In the genomic region with DNA sequence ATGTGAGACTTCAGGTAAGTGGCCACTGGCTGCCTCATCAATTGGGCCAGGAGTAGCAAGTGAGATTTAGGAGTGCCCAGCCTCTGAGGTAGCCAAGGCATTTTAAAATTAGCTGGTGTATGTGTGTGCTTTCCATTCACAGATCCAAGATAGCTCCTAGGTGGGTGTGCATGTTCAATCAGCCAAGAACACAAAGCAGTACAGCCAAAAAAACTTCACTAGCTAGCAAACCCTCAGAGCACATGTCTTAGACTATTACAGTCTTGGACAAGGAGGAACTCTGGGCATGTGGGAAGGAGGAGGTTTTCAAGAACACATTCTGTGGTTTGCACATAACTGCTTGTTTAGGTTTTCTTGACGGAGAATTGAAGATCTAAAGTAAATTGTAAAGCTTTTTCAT, we compare ENCODE assay signal across 22 mouse cellular contexts. TPM values are rescaled to one million over a fixed set of nuclear protein-coding genes. Genes with fewer than 3 reads are reported as not detected.
DNase-seq lines count a peak whose midpoint lies in the region; ATAC-seq and TF ChIP-seq lines count a peak whose summit lies in the region.
"Had no signal": no experiment of that assay in that cellular context is flagged by ENCODE, and none has a peak within 500 bp of the region (broad histone marks: within the 10 kb centered on the region; RNA-seq: fewer than 3 reads in every experiment).

No protein-coding gene starts in this region.

- 0 out of 2 replicates have a peak overlapping the region, but pooled peaks have one; percentile 4 for H3K27ac ChIP-seq in bone marrow macrophage, adult 2 months (ENCODE audit: insufficient read depth, low read depth, low read length)
- H3K27ac ChIP-seq in midbrain, embryonic 16.5 days (ENCODE audit: low read length) = no peak overlapping the region
- H3K27ac ChIP-seq: embryonic facial prominence, embryonic 12.5 days; gastrocnemius, adult 2 months; heart, embryonic 10.5 days; liver, embryonic 14.5 days; midbrain, embryonic 13.5 days; neural tube, embryonic 15.5 days had no signal

- WGBS in midbrain, embryonic 16.5 days = 81% methylated on average over 1 of the region's 1 CpGs

- H3K36me3 ChIP-seq in midbrain, embryonic 16.5 days (ENCODE audit: control insufficient read depth, insufficient read depth, low read length) = no peaks in the 10 kb centered on the region
- H3K36me3 ChIP-seq: embryonic facial prominence, embryonic 12.5 days; heart, embryonic 10.5 days; midbrain, embryonic 13.5 days; neural tube, embryonic 15.5 days had no signal

- peak; percentile 22 to 59 for DNase-seq in layer of hippocampus, adult 18-20 months (ENCODE audit: low spot score in 2 of 2)
- no peak for DNase-seq in layer of hippocampus, adult 9-10 months (ENCODE audit: low spot score)
- DNase-seq in layer of hippocampus, adult 9-11 months = peak; percentile 65
- DNase-seq in right cerebral cortex, postnatal 25 days = peak; percentile 32
- no peak for DNase-seq in kidney, postnatal 4 days
- DNase-seq: B cell, adult 2 months; cerebellum, adult 9-11 months; gastrocnemius, adult 2 months; kidney, adult 11 months; kidney, postnatal 10 days; thymus, adult 18-20 months had no signal

- H3K4me1 ChIP-seq in bone marrow macrophage, adult 2 months (ENCODE audit: control insufficient read depth, insufficient read depth, low read length) = peaks cover 28% of the 10 kb centered on the region
- no peaks in the 10 kb centered on the region for H3K4me1 ChIP-seq in midbrain, embryonic 16.5 days (ENCODE audit: control insufficient read depth, insufficient read depth, low read length)
- H3K4me1 ChIP-seq: embryonic facial prominence, embryonic 12.5 days; heart, embryonic 10.5 days; midbrain, embryonic 13.5 days; neural tube, embryonic 15.5 days had no signal

- no peak overlapping the region for H3K4me3 ChIP-seq in bone marrow macrophage, adult 2 months (ENCODE audit: insufficient read depth, low read length)
- no peak overlapping the region for H3K4me3 ChIP-seq in midbrain, embryonic 16.5 days (ENCODE audit: low read depth, low read length)
- H3K4me3 ChIP-seq: embryonic facial prominence, embryonic 12.5 days; gastrocnemius, adult 2 months; heart, embryonic 10.5 days; left cerebral cortex, adult 2 months; midbrain, embryonic 13.5 days; neural tube, embryonic 15.5 days had no signal

- ATAC-seq in midbrain, embryonic 16.5 days = no peak
- ATAC-seq: forebrain, embryonic 14.5 days; lung, postnatal 0 days; midbrain, embryonic 13.5 days had no signal

- no peak for TF ChIP-seq POLR2A in bone marrow macrophage, adult 2 months (IDR thresholded peaks at IDR 0.05; ENCODE audit: borderline replicate concordance, low read depth, low read length)

- no peak overlapping the region for H3K9ac ChIP-seq in midbrain, embryonic 16.5 days (ENCODE audit: low read depth, low read length)
- H3K9ac ChIP-seq: embryonic facial prominence, embryonic 12.5 days; liver, embryonic 14.5 days; midbrain, embryonic 13.5 days; neural tube, embryonic 15.5 days had no signal

- TF ChIP-seq CTCF in bone marrow macrophage, adult 2 months (IDR thresholded peaks at IDR 0.05; ENCODE audit: low read depth, low read length) = no peak

- H3K9me3 ChIP-seq in midbrain, embryonic 16.5 days (replicated peaks; ENCODE audit: control insufficient read depth, low read length, poor library complexity, severe bottlenecking) = no peaks in the 10 kb centered on the region
- H3K9me3 ChIP-seq: embryonic facial prominence, embryonic 12.5 days; heart, embryonic 10.5 days; midbrain, embryonic 13.5 days; neural tube, embryonic 15.5 days had no signal

- no peak overlapping the region for H3K4me2 ChIP-seq in midbrain, embryonic 16.5 days (ENCODE audit: low read length)
- H3K4me2 ChIP-seq: embryonic facial prominence, embryonic 12.5 days; midbrain, embryonic 13.5 days; neural tube, embryonic 15.5 days had no signal

- no peaks in the 10 kb centered on the region for H3K27me3 ChIP-seq in midbrain, embryonic 16.5 days (ENCODE audit: control insufficient read depth, insufficient read depth, low read depth, low read length)
- H3K27me3 ChIP-seq: embryonic facial prominence, embryonic 12.5 days; midbrain, embryonic 13.5 days; neural tube, embryonic 15.5 days had no signal

RNA-seq across cellular contexts. Expression of gene Serpinb8, which starts 8.6 kb away (rescaled TPM):
- 1 to 10 TPM; 2.6 to 3.7 TPM for total RNA-seq in layer of hippocampus, adult 18-20 months (2021)
- 57.4 and 61.9 TPM in 2 replicates for polyA plus RNA-seq in bone marrow macrophage, adult 2 months (2012; ENCODE audit: insufficient read depth, insufficient read length, missing spikeins)
- polyA plus RNA-seq in midbrain, embryonic 16.5 days (2015; fragmentation: Nextera tagmentation; extraction: Ambion mirVana) = 0.30 and 0.39 TPM in 2 replicates
- total RNA-seq: megakaryocyte progenitor cell, adult 5-6 weeks had no signal

Comparison
In these comparisons a context has a peak if more than half of its experiments do, and no peak if none do; other contexts are left out.
1. DNase-seq: peak in layer of hippocampus, adult 18-20 months (2 of 2), layer of hippocampus, adult 9-11 months (single experiment) and right cerebral cortex, postnatal 25 days (single experiment); none in layer of hippocampus, adult 9-10 months (single experiment) and kidney, postnatal 4 days (0 of 2).
2. RNA of gene Serpinb8, which starts 8.6 kb away (polyA plus RNA-seq): 57.4 to 61.9 TPM in bone marrow macrophage, adult 2 months; 0.30 to 0.39 TPM in midbrain, embryonic 16.5 days; every median in the first group is over 10 times any median in the second.